Mouse (Mus musculus): Measurements from ENCODE around the gene Hist1h3a. TPM values are rescaled to one million over a fixed set of nuclear protein-coding genes. Genes with fewer than 3 reads are reported as not detected.

Gene Hist1h3a
- polyA plus RNA-seq, 1 experiment from 2014 or later: 2.5 TPM

Small RNAs within 50 kb of the gene (microRNA-seq; reads per million reads assigned to microRNA genes)
- gene Gm44314 (not detected), gene Gm44484 (not detected)

Other genes starting within 250 kb of the Hist1h3a start
- 4.2 and 5.7 TPM in 2 replicates for gene Hist1h4h, start 231.3 kb downstream of the Hist1h3a start, polyA plus RNA-seq (2015; fragmentation: Nextera tagmentation; extraction: Ambion mirVana)
- 2.4 TPM in 1 of 2 replicates, not detected in the other for gene Hist1h2af, start 228.5 kb downstream of the Hist1h3a start, polyA plus RNA-seq (2015; fragmentation: Nextera tagmentation; extraction: Ambion mirVana)
- 1.8 and 3.0 TPM in 2 replicates for gene Hist1h3g, start 227.0 kb downstream of the Hist1h3a start, polyA plus RNA-seq (2015; fragmentation: Nextera tagmentation; extraction: Ambion mirVana)
- gene Hist1h2bh, start 219.0 kb downstream of the Hist1h3a start, polyA plus RNA-seq (2015; fragmentation: Nextera tagmentation; extraction: Ambion mirVana): 0.29 TPM in 1 of 2 replicates, not detected in the other
- 0.38 TPM in 1 of 2 replicates, not detected in the other for gene Hist1h3f, start 218.3 kb downstream of the Hist1h3a start, polyA plus RNA-seq (2015; fragmentation: Nextera tagmentation; extraction: Ambion mirVana)
- 0.83 TPM in 1 of 2 replicates, not detected in the other for gene Hist1h4f, start 210.7 kb downstream of the Hist1h3a start, polyA plus RNA-seq (2015; fragmentation: Nextera tagmentation; extraction: Ambion mirVana)
- gene Hist1h1d, start 209.1 kb downstream of the Hist1h3a start, polyA plus RNA-seq (2015; fragmentation: Nextera tagmentation; extraction: Ambion mirVana): 0.10 and 0.16 TPM in 2 replicates
- 2.1 and 2.8 TPM in 2 replicates for gene Hist1h3e, start 200.0 kb downstream of the Hist1h3a start, polyA plus RNA-seq (2015; fragmentation: Nextera tagmentation; extraction: Ambion mirVana)
- gene Hist1h2ae, start 191.2 kb downstream of the Hist1h3a start, polyA plus RNA-seq (2015; fragmentation: Nextera tagmentation; extraction: Ambion mirVana): 26.4 and 29.3 TPM in 2 replicates
- gene Hist1h2bg, start 191.0 kb downstream of the Hist1h3a start, polyA plus RNA-seq (2015; fragmentation: Nextera tagmentation; extraction: Ambion mirVana): 2.8 TPM in 2 replicates
- 1.2 and 3.0 TPM in 2 replicates for gene Hist1h2bf, start 188.2 kb downstream of the Hist1h3a start, polyA plus RNA-seq (2015; fragmentation: Nextera tagmentation; extraction: Ambion mirVana)
- 0.61 and 2.7 TPM in 2 replicates for gene Hist1h2ad, start 188.0 kb downstream of the Hist1h3a start, polyA plus RNA-seq (2015; fragmentation: Nextera tagmentation; extraction: Ambion mirVana)
- 1.6 and 2.7 TPM in 2 replicates for gene Hist1h3d, start 186.6 kb downstream of the Hist1h3a start, polyA plus RNA-seq (2015; fragmentation: Nextera tagmentation; extraction: Ambion mirVana)
- 50.0 and 52.6 TPM in 2 replicates for gene Hist1h4d, start 180.8 kb downstream of the Hist1h3a start, polyA plus RNA-seq (2015; fragmentation: Nextera tagmentation; extraction: Ambion mirVana)
- 1.2 and 1.6 TPM in 2 replicates for gene Hist1h2be, start 141.3 kb downstream of the Hist1h3a start, polyA plus RNA-seq (2015; fragmentation: Nextera tagmentation; extraction: Ambion mirVana)
- 7.9 and 8.8 TPM in 2 replicates for gene Hist1h1e, start 139.8 kb downstream of the Hist1h3a start, polyA plus RNA-seq (2015; fragmentation: Nextera tagmentation; extraction: Ambion mirVana)
- gene Hist1h2ac, start 78.4 kb downstream of the Hist1h3a start, polyA plus RNA-seq (2015; fragmentation: Nextera tagmentation; extraction: Ambion mirVana): 0.38 and 0.54 TPM in 2 replicates
- gene Hist1h2bc, start 78.2 kb downstream of the Hist1h3a start, polyA plus RNA-seq (2015; fragmentation: Nextera tagmentation; extraction: Ambion mirVana): 17.8 and 23.1 TPM in 2 replicates
- gene Hist1h1t, start 66.6 kb downstream of the Hist1h3a start, polyA plus RNA-seq (2015; fragmentation: Nextera tagmentation; extraction: Ambion mirVana): not detected in 2 replicates
- gene Hist1h4c, start 63.9 kb downstream of the Hist1h3a start, polyA plus RNA-seq (2015; fragmentation: Nextera tagmentation; extraction: Ambion mirVana): 3.9 and 4.4 TPM in 2 replicates
- gene Hfe, start 51.5 kb downstream of the Hist1h3a start, polyA plus RNA-seq (2015; fragmentation: Nextera tagmentation; extraction: Ambion mirVana): 5.4 and 5.6 TPM in 2 replicates
- gene Hist1h1c, start 23.6 kb downstream of the Hist1h3a start, polyA plus RNA-seq (2015; fragmentation: Nextera tagmentation; extraction: Ambion mirVana): 8.8 and 9.7 TPM in 2 replicates
- gene Hist1h3c, start 16.8 kb downstream of the Hist1h3a start, polyA plus RNA-seq (2015; fragmentation: Nextera tagmentation; extraction: Ambion mirVana): 1.3 and 1.9 TPM in 2 replicates
- 0.86 and 1.7 TPM in 2 replicates for gene Hist1h2bb, start 15.7 kb downstream of the Hist1h3a start, polyA plus RNA-seq (2015; fragmentation: Nextera tagmentation; extraction: Ambion mirVana)
- gene Hist1h2ab, start 11.3 kb downstream of the Hist1h3a start, polyA plus RNA-seq (2015; fragmentation: Nextera tagmentation; extraction: Ambion mirVana): 10.5 and 12.7 TPM in 2 replicates
- 4.2 and 4.4 TPM in 2 replicates for gene Hist1h3b, start 10.1 kb downstream of the Hist1h3a start, polyA plus RNA-seq (2015; fragmentation: Nextera tagmentation; extraction: Ambion mirVana)
- gene Hist1h4b, start 5.4 kb downstream of the Hist1h3a start, polyA plus RNA-seq (2015; fragmentation: Nextera tagmentation; extraction: Ambion mirVana): 1.4 TPM in 1 of 2 replicates, not detected in the other
- gene Hist1h4a, start 1.2 kb downstream of the Hist1h3a start, polyA plus RNA-seq (2015; fragmentation: Nextera tagmentation; extraction: Ambion mirVana): not detected in 2 replicates
- gene Hist1h1a, start 1.3 kb upstream of the Hist1h3a start, polyA plus RNA-seq (2015; fragmentation: Nextera tagmentation; extraction: Ambion mirVana): 0.56 and 1.2 TPM in 2 replicates
- gene Trim38, start 7.5 kb upstream of the Hist1h3a start, polyA plus RNA-seq (2015; fragmentation: Nextera tagmentation; extraction: Ambion mirVana): not detected in 2 replicates
- not detected in 2 replicates for gene Slc17a2, start 44.6 kb upstream of the Hist1h3a start, polyA plus RNA-seq (2015; fragmentation: Nextera tagmentation; extraction: Ambion mirVana)
- not detected in 2 replicates for gene Slc17a3, start 77.0 kb upstream of the Hist1h3a start, polyA plus RNA-seq (2015; fragmentation: Nextera tagmentation; extraction: Ambion mirVana)
- gene Slc17a1, start 105.4 kb upstream of the Hist1h3a start, polyA plus RNA-seq (2015; fragmentation: Nextera tagmentation; extraction: Ambion mirVana): not detected in 2 replicates
- gene Slc17a4, start 152.6 kb upstream of the Hist1h3a start, polyA plus RNA-seq (2015; fragmentation: Nextera tagmentation; extraction: Ambion mirVana): 0.09 TPM in 1 of 2 replicates, not detected in the other
- not detected in 2 replicates for gene Hist1h2ba, start 171.8 kb upstream of the Hist1h3a start, polyA plus RNA-seq (2015; fragmentation: Nextera tagmentation; extraction: Ambion mirVana)
- not detected in 2 replicates for gene Hist1h2aa, start 172.1 kb upstream of the Hist1h3a start, polyA plus RNA-seq (2015; fragmentation: Nextera tagmentation; extraction: Ambion mirVana)
- gene Scgn, start 228.8 kb upstream of the Hist1h3a start, polyA plus RNA-seq (2015; fragmentation: Nextera tagmentation; extraction: Ambion mirVana): 1.0 and 1.4 TPM in 2 replicates